Comparison of ENCODE assay signal across 8 mouse cellular contexts in the genomic region with DNA sequence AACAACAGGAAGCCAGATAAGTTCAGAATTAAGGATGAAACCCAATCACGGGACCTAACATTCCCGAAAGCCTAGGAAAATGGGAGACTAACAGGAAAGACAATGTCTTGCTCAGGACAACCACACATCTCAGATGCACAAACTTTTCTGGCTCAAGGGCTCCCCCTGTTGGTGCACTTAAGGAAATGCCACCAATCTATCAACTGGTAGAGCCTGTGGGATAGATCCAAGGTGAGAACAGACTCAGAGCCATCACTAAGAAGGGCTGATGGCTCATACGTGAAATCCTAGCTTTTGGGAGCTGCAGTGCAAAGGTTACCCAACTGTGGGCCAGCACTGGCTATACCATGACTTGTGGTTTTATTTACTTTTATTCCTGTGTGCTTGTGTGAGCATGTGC. TPM values are rescaled to one million over a fixed set of nuclear protein-coding genes. Genes with fewer than 3 reads are reported as not detected.
DNase-seq lines count a peak whose midpoint lies in the region; ATAC-seq and TF ChIP-seq lines count a peak whose summit lies in the region.

No protein-coding gene starts in this region.

- H3K4me1 ChIP-seq in heart, embryonic 11.5 days (ENCODE audit: control insufficient read depth, insufficient read depth, low read length), result peaks cover 23% of the 10 kb centered on the region
- H3K4me1 ChIP-seq in hindbrain, postnatal 0 days (ENCODE audit: insufficient read depth, low read length), result no peaks in the 10 kb centered on the region

- TF ChIP-seq CTCF in hindbrain, postnatal 0 days (IDR thresholded peaks at IDR 0.05; ENCODE audit: low read depth), result peak; percentile 87

- no peak overlapping the region for H3K9ac ChIP-seq in heart, embryonic 11.5 days (ENCODE audit: low read depth, low read length)
- no peak overlapping the region for H3K9ac ChIP-seq in hindbrain, postnatal 0 days (replicated peaks; ENCODE audit: low read length)

- H3K27ac ChIP-seq in heart, embryonic 11.5 days (ENCODE audit: low read depth, low read length), result no peak overlapping the region
- no peak overlapping the region for H3K27ac ChIP-seq in hindbrain, postnatal 0 days

- no peak overlapping the region for H3K4me3 ChIP-seq in heart, embryonic 11.5 days (ENCODE audit: low read depth, low read length)
- no peak overlapping the region for H3K4me3 ChIP-seq in hindbrain, postnatal 0 days (ENCODE audit: low read length)

- no peak overlapping the region for H3K4me2 ChIP-seq in heart, embryonic 11.5 days
- no peak overlapping the region for H3K4me2 ChIP-seq in hindbrain, postnatal 0 days (ENCODE audit: low read depth, low read length)

- no peak for ATAC-seq in heart, embryonic 11.5 days (replicated peaks; ENCODE audit: insufficient number of reproducible peaks, low FRiP score, low TSS enrichment)
- peak; percentile 57 for ATAC-seq in frontal cortex, adult (ENCODE audit: low TSS enrichment)
- peak; percentile 43; the same call in 1 of the 2 replicates for ATAC-seq in hindbrain, postnatal 0 days
- peak; percentile 60 for ATAC-seq in megakaryocyte-erythroid progenitor cell, adult 5-6 weeks (replicated peaks; ENCODE audit: low FRiP score, low TSS enrichment, poor library complexity, severe bottlenecking)

- WGBS in heart, embryonic 11.5 days (ENCODE audit: insufficient replicate concordance), result 19% methylated on average over 3 of the region's 3 CpGs
- 19% methylated on average over 3 of the region's 3 CpGs for WGBS in hindbrain, postnatal 0 days

- peak; percentile 97 for DNase-seq in heart, adult 11 months
- peak; percentile 83 to 92 for DNase-seq in cerebellum, adult 18-20 months
- DNase-seq in hindbrain, postnatal 0 days (ENCODE audit: low spot score), result peak; percentile 79
- DNase-seq in left cerebral cortex, postnatal 10 days (ENCODE audit: extremely low spot score in 1 of 2, low spot score in 2 of 2), result peak; percentile 57 to 79
- DNase-seq in spleen, postnatal 14 days (ENCODE audit: low spot score in 2 of 2), result peak; percentile 46 to 69

- no peaks in the 10 kb centered on the region for H3K27me3 ChIP-seq in heart, embryonic 11.5 days (ENCODE audit: control insufficient read depth, insufficient read depth, low read length)
- H3K27me3 ChIP-seq in hindbrain, postnatal 0 days (ENCODE audit: insufficient read depth, low read length), result no peaks in the 10 kb centered on the region

- no peaks in the 10 kb centered on the region for H3K9me3 ChIP-seq in heart, embryonic 11.5 days (replicated peaks; ENCODE audit: control insufficient read depth, low read length)
- H3K9me3 ChIP-seq in hindbrain, postnatal 0 days (ENCODE audit: low read length), result no peaks in the 10 kb centered on the region

- intact Hi-C loops in left cerebral cortex, postnatal 10 days (cut with DNase I), result loop anchor here (1.0 kb wide), 1 partner anchor 32 kb away; a partner anchor contains a TSS

- H3K36me3 ChIP-seq in heart, embryonic 11.5 days (ENCODE audit: control insufficient read depth, insufficient read depth, low read length), result peaks cover 7% of the 10 kb centered on the region
- peaks cover 3% of the 10 kb centered on the region; the same call in 1 of the 2 replicates for H3K36me3 ChIP-seq in hindbrain, postnatal 0 days (ENCODE audit: insufficient read depth, low read length)

RNA-seq across cellular contexts. Expression of a gene that starts 7.3 kb away (rescaled TPM):
- 58.9 and 59.2 TPM in 2 replicates for polyA plus RNA-seq in heart, embryonic 11.5 days (2014; fragmentation: Nextera tagmentation; extraction: Ambion mirVana)
- 23.4 and 28.9 TPM in 2 replicates for total RNA-seq in hindbrain, postnatal 0 days (2014; rRNA removed)
- 19.5 and 21.5 TPM in 2 replicates for polyA plus RNA-seq in hindbrain, postnatal 0 days (2015; fragmentation: Nextera tagmentation; extraction: Ambion mirVana)
- 10 to 100 TPM in 1 of 2 experiments, 1 to 10 TPM in 1; 8.0 to 10.7 TPM for total RNA-seq in left cerebral cortex, postnatal 10 days (2021)
- 134 and 164 TPM in 2 replicates for total RNA-seq in megakaryocyte-erythroid progenitor cell, adult 5-6 weeks (2014; fragmentation: Nextera tagmentation)
- 62.6 and 87.0 TPM in 2 replicates for total RNA-seq in megakaryocyte-erythroid progenitor cell, adult 5-6 weeks (2017)

RNA-seq across cellular contexts. Expression of a gene that starts 29.3 kb away (rescaled TPM):
- not detected in 2 replicates for polyA plus RNA-seq in heart, embryonic 11.5 days (2014; fragmentation: Nextera tagmentation; extraction: Ambion mirVana)
- total RNA-seq in hindbrain, postnatal 0 days (2014; rRNA removed), result not detected in 2 replicates
- not detected in 2 replicates for polyA plus RNA-seq in hindbrain, postnatal 0 days (2015; fragmentation: Nextera tagmentation; extraction: Ambion mirVana)
- total RNA-seq in left cerebral cortex, postnatal 10 days (2021), result not detected
- total RNA-seq in megakaryocyte-erythroid progenitor cell, adult 5-6 weeks (2014; fragmentation: Nextera tagmentation), result not detected in 2 replicates
- total RNA-seq in megakaryocyte-erythroid progenitor cell, adult 5-6 weeks (2017), result not detected in 2 replicates

RNA-seq across cellular contexts. Expression of a gene that starts 32.1 kb away (rescaled TPM):
- 6.3 and 7.6 TPM in 2 replicates for polyA plus RNA-seq in heart, embryonic 11.5 days (2014; fragmentation: Nextera tagmentation; extraction: Ambion mirVana)
- 22.0 and 28.0 TPM in 2 replicates for total RNA-seq in hindbrain, postnatal 0 days (2014; rRNA removed)
- polyA plus RNA-seq in hindbrain, postnatal 0 days (2015; fragmentation: Nextera tagmentation; extraction: Ambion mirVana), result 17.4 and 18.0 TPM in 2 replicates
- 1 to 10 TPM; 8.3 to 9.8 TPM for total RNA-seq in left cerebral cortex, postnatal 10 days (2021)
- 0.77 TPM in 1 of 2 replicates, not detected in the other for total RNA-seq in megakaryocyte-erythroid progenitor cell, adult 5-6 weeks (2014; fragmentation: Nextera tagmentation)
- not detected in 2 replicates for total RNA-seq in megakaryocyte-erythroid progenitor cell, adult 5-6 weeks (2017)

RNA-seq across cellular contexts. Expression of a gene that starts 43.9 kb away (rescaled TPM):
- 105 and 119 TPM in 2 replicates for polyA plus RNA-seq in heart, embryonic 11.5 days (2014; fragmentation: Nextera tagmentation; extraction: Ambion mirVana)
- total RNA-seq in hindbrain, postnatal 0 days (2014; rRNA removed), result 61.7 and 77.4 TPM in 2 replicates
- polyA plus RNA-seq in hindbrain, postnatal 0 days (2015; fragmentation: Nextera tagmentation; extraction: Ambion mirVana), result 69.5 and 70.2 TPM in 2 replicates
- total RNA-seq in left cerebral cortex, postnatal 10 days (2021), result 10 to 100 TPM; 76.8 to 80.7 TPM
- total RNA-seq in megakaryocyte-erythroid progenitor cell, adult 5-6 weeks (2014; fragmentation: Nextera tagmentation), result 91.2 and 95.9 TPM in 2 replicates
- total RNA-seq in megakaryocyte-erythroid progenitor cell, adult 5-6 weeks (2017), result 75.0 and 124 TPM in 2 replicates

RNA-seq across cellular contexts. Expression of a gene that starts 59.0 kb away (rescaled TPM):
- 7.7 and 8.5 TPM in 2 replicates for polyA plus RNA-seq in heart, embryonic 11.5 days (2014; fragmentation: Nextera tagmentation; extraction: Ambion mirVana)
- total RNA-seq in hindbrain, postnatal 0 days (2014; rRNA removed), result 13.6 and 15.7 TPM in 2 replicates
- polyA plus RNA-seq in hindbrain, postnatal 0 days (2015; fragmentation: Nextera tagmentation; extraction: Ambion mirVana), result 4.6 and 4.8 TPM in 2 replicates
- total RNA-seq in left cerebral cortex, postnatal 10 days (2021), result 10 to 100 TPM; 18.2 to 19.3 TPM
- 41.2 and 46.0 TPM in 2 replicates for total RNA-seq in megakaryocyte-erythroid progenitor cell, adult 5-6 weeks (2014; fragmentation: Nextera tagmentation)
- total RNA-seq in megakaryocyte-erythroid progenitor cell, adult 5-6 weeks (2017), result 30.6 and 53.5 TPM in 2 replicates

Comparison
In these comparisons a context has a peak if more than half of its experiments do, and no peak if none do; other contexts are left out.
1. RNA of a gene that starts 32.1 kb away (total RNA-seq): 22.0 to 28.0 TPM in hindbrain, postnatal 0 days and 8.3 to 9.8 TPM in left cerebral cortex, postnatal 10 days; 0.77 TPM in megakaryocyte-erythroid progenitor cell, adult 5-6 weeks; every median in the first group is over 4 times any median in the second.
2. Peak in every context shown above with its lines, with median percentiles within 50 percentile points of each other: DNase-seq.